Mouse (Mus musculus) adrenal gland, adult 8-10 months (tissue): ENCODE data around the gene Plscr3. TPM values are rescaled to one million over a fixed set of nuclear protein-coding genes. Genes with fewer than 3 reads are reported as not detected.
A peak's percentile ranks its signal among the peaks of the same experiment; 100 is the strongest.

Experiments
- DNase-seq: peaks from one replicate; pipeline ENCODE4 v3.0.0; 2022
- microRNA-seq, 2 experiments: library from miRNA; unstranded; fragments of <30 nt; microRNA quantifications; one replicate each; pipeline ENCODE4 v1.2.0; 2022
- total RNA-seq, 4 experiments: library from RNA; stranded (reverse); gene quantifications; 2 replicates each; pipeline ENCODE4 v1.2.4; 2022

The Plscr3 gene
- total RNA-seq, 4 experiments from 2014 or later = 40.2 to 69.1 (median 62.1) TPM

DNA sequence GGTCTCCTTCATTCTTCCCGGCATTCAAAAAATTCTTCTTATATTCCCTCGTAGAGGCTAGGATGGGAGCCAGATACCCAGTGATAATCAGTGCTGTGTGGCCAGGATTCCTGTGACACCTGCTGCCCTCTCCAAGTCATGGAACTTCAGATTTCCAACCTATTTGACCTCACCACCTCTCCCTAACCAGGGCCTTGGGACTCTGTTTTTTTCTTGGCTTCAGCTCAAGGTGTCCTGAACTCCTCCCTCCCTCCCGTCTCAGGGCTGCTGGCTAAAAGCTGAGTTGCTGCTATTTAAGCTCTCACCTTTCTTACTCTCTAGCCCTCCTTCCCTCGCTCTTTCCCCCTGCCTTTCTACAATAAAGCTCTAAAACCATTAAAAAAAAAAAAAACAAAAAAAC lies 53.7 kb downstream of the Plscr3 start:
- DNase-seq = no peak

DNA sequence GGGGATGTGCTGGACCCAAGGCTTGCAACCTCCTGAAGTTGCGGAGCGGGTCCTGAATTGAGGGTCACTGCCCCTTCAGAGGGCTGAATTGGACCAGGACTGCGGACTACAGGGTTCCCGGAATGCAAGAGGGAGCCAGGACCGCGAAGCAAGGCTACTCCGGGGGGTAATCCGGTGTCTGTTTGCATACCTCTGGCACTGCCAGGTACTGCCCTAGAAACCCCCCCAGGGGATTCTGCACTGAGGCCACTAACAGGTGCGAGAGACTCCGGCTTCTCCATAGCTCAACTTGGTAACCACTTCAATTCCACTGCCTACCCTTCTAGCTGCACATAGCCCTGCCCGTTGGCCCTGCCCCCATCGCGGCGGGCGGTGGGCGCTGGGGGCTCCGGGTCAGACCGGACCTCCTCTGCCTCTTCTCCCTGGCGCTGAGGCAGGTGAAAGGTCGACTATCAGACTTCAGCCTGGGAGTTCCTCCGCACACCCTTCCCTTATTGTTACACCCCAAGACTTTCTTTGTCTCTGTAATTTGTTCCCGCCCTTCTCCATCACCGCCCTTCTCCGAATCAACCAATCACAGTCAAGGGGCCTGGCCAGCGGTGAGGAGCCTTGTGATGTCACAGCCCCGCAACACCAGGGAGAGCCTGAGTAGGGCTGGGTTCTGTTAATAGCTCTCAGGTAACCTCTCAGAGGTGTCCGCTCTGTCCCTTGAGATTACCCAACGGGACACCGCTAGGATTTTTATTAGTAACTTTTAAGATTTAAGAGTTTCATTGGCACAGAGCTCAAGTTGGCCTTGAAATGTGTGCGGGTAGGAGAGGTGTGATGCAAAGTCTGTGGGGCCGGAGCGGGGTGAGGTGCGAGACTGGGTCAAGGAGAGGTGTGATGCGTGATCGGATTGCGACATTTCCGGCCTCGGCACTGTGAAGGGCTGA lies 54.6 kb downstream of the Plscr3 start, which contains the start of the genes 2810408A11Rik and Neurl4:
TSS of gene 2810408A11Rik (minus strand) at position 517 of the 935 bp plus-strand sequence.
TSS of gene Neurl4 (plus strand) at position 602 of the 935 bp plus-strand sequence.
- peak; percentile 89 for DNase-seq

DNA sequence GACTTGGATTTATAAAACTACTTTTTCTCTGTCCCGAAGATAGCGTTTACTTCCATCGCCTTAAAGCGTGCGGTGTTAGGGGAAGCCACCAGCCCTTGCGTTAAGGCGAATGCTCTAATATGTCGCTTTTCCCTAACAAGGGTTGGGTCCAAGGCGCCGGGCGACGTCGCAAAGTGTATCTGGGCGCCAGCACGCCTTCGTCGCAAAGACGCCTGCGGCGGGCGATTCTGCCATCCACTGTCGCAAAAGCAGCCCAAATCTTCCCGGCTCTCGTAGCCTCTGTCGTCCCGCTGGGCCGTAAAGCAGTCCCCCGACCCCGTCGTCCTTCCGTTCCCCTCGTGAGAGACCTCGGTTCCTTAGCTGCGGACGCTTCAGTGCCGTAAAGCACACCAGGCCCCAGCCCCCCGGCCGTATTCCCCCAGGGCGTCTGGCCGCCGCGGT lies 55.2 kb downstream of the Plscr3 start:
- peak; percentile 97 for DNase-seq

Small RNA genes lying within 50 kb of the gene (microRNA-seq; reads per million reads assigned to microRNA genes)
- gene Mir6924 = 0 reads per million in 2 experiments

Other genes with a start within 250 kb of the Plscr3 start
- 10 to 100 TPM; 22.5 to 47.8 (median 38.2) TPM for gene Atp1b2, start 240.4 kb upstream of the Plscr3 start, total RNA-seq
- gene Shbg, start 228.5 kb upstream of the Plscr3 start, total RNA-seq = not detected
- 10 to 100 TPM in 2 of 4 experiments, 1 to 10 TPM in 2; 7.3 to 17.8 (median 12.8) TPM for gene Sat2, start 224.4 kb upstream of the Plscr3 start, total RNA-seq
- 100 to 1,000 TPM in 1 of 4 experiments, 10 to 100 TPM in 3; 75.8 to 112 (median 91.2) TPM for gene Fxr2, start 213.4 kb upstream of the Plscr3 start, total RNA-seq
- gene Sox15, start 191.1 kb upstream of the Plscr3 start, total RNA-seq = not detected
- gene Mpdu1, start 183.7 kb upstream of the Plscr3 start, total RNA-seq = 100 to 1,000 TPM; 107 to 123 (median 113) TPM
- 10 to 100 TPM; 17.9 to 43.8 (median 30.0) TPM for gene Cd68, start 180.2 kb upstream of the Plscr3 start, total RNA-seq
- gene Eif4a1, start 174.0 kb upstream of the Plscr3 start, total RNA-seq = 100 to 1,000 TPM; 500 to 614 (median 555) TPM
- gene Senp3, start 164.3 kb upstream of the Plscr3 start, total RNA-seq = 10 to 100 TPM; 72.5 to 92.1 (median 85.0) TPM
- 1 to 10 TPM; 2.5 to 7.3 (median 4.5) TPM for gene Tnfsf13, start 160.6 kb upstream of the Plscr3 start, total RNA-seq
- gene Tnfsf12, start 150.5 kb upstream of the Plscr3 start, total RNA-seq = 10 to 100 TPM; 24.1 to 47.6 (median 36.3) TPM
- gene Tnfsfm13, start 150.3 kb upstream of the Plscr3 start, total RNA-seq = 1 to 10 TPM; 3.4 to 8.4 (median 7.9) TPM
- 100 to 1,000 TPM in 2 of 4 experiments, 10 to 100 TPM in 2; 85.2 to 125 (median 101) TPM for gene Polr2a, start 87.7 kb upstream of the Plscr3 start, total RNA-seq
- gene Slc35g3, start 84.4 kb upstream of the Plscr3 start, total RNA-seq = not detected
- 100 to 1,000 TPM in 2 of 4 experiments, 10 to 100 TPM in 2; 73.0 to 121 (median 97.6) TPM for gene Zbtb4, start 80.5 kb upstream of the Plscr3 start, total RNA-seq
- 1 to 10 TPM; 1.5 to 8.1 (median 5.0) TPM for gene Chrnb1, start 50.4 kb upstream of the Plscr3 start, total RNA-seq
- 10 to 100 TPM in 2 of 4 experiments, 1 to 10 TPM in 2; 2.5 to 32.7 (median 16.9) TPM for gene Fgf11, start 44.5 kb upstream of the Plscr3 start, total RNA-seq
- 1 to 10 TPM in 1 of 4 experiments, under 1 TPM in 3; 0.45 to 1.1 (median 0.72) TPM for gene Tmem102, start 40.8 kb upstream of the Plscr3 start, total RNA-seq
- gene Gm39566, start 31.1 kb upstream of the Plscr3 start, total RNA-seq = not detected
- not detected for gene Spem2, start 27.9 kb upstream of the Plscr3 start, total RNA-seq
- gene Spem1, start 24.2 kb upstream of the Plscr3 start, total RNA-seq = under 1 TPM in 1 of 4 experiments, not detected in 3; 0.38 TPM
- 10 to 100 TPM; 22.2 to 48.7 (median 35.8) TPM for gene Nlgn2, start 8.6 kb upstream of the Plscr3 start, total RNA-seq
- gene Tmem256, start 7.9 kb upstream of the Plscr3 start, total RNA-seq = 100 to 1,000 TPM; 122 to 164 (median 149) TPM
- under 1 TPM in 2 of 4 experiments, not detected in 2; 0.11 to 0.20 TPM for gene Tnk1, start 12.4 kb downstream of the Plscr3 start, total RNA-seq
- gene Tmem95, start 31.6 kb downstream of the Plscr3 start, total RNA-seq = not detected
- 1 to 10 TPM; 4.3 to 6.2 (median 5.5) TPM for gene Kctd11, start 35.0 kb downstream of the Plscr3 start, total RNA-seq
- gene Acap1, start 49.2 kb downstream of the Plscr3 start, total RNA-seq = 1 to 10 TPM in 2 of 4 experiments, under 1 TPM in 2; 0.31 to 1.9 (median 0.86) TPM
- 1 to 10 TPM in 1 of 4 experiments, under 1 TPM in 3; 0.23 to 2.4 (median 0.71) TPM for gene 2810408A11Rik, start 54.6 kb downstream of the Plscr3 start, total RNA-seq
- 10 to 100 TPM; 36.4 to 71.4 (median 51.5) TPM for gene Neurl4, start 54.7 kb downstream of the Plscr3 start, total RNA-seq
- gene Gps2, start 67.5 kb downstream of the Plscr3 start, total RNA-seq = 10 to 100 TPM; 44.0 to 72.7 (median 52.0) TPM
- 100 to 1,000 TPM; 468 to 561 (median 519) TPM for gene Eif5a, start 75.6 kb downstream of the Plscr3 start, total RNA-seq
- 10 to 100 TPM in 3 of 4 experiments, 1 to 10 TPM in 1; 6.3 to 13.9 (median 11.8) TPM for gene Ybx2, start 89.4 kb downstream of the Plscr3 start, total RNA-seq
- gene Slc2a4, start 101.8 kb downstream of the Plscr3 start, total RNA-seq = 10 to 100 TPM; 36.5 to 90.1 (median 50.0) TPM
- under 1 TPM in 1 of 4 experiments, not detected in 3; 0.55 TPM for gene Cldn7, start 118.4 kb downstream of the Plscr3 start, total RNA-seq
- 100 to 1,000 TPM; 109 to 125 (median 120) TPM for gene Ctdnep1, start 134.8 kb downstream of the Plscr3 start, total RNA-seq
- gene Elp5, start 136.1 kb downstream of the Plscr3 start, total RNA-seq = 10 to 100 TPM; 56.9 to 87.4 (median 73.6) TPM
- gene Gabarap, start 144.8 kb downstream of the Plscr3 start, total RNA-seq = 100 to 1,000 TPM; 369 to 430 (median 397) TPM
- 10 to 100 TPM; 55.7 to 61.0 (median 58.4) TPM for gene Phf23, start 149.4 kb downstream of the Plscr3 start, total RNA-seq
- 10 to 100 TPM; 13.4 to 27.1 (median 20.5) TPM for gene Dvl2, start 154.2 kb downstream of the Plscr3 start, total RNA-seq
- gene Acadvl, start 169.0 kb downstream of the Plscr3 start, total RNA-seq = 100 to 1,000 TPM; 323 to 415 (median 392) TPM
- 10 to 100 TPM; 25.7 to 65.4 (median 45.9) TPM for gene Dlg4, start 170.6 kb downstream of the Plscr3 start, total RNA-seq
- gene Asgr1, start 207.7 kb downstream of the Plscr3 start, total RNA-seq = under 1 TPM in 3 of 4 experiments, not detected in 1; 0.31 to 0.75 (median 0.38) TPM
- gene Asgr2, start 246.3 kb downstream of the Plscr3 start, total RNA-seq = 1 to 10 TPM in 2 of 4 experiments, under 1 TPM in 2; 0.62 to 2.9 (median 1.1) TPM